Mouse (Mus musculus): Measurements from ENCODE around the gene Thy1.
A peak's percentile ranks its signal among the peaks of the same experiment; 100 is the strongest.

DNA sequence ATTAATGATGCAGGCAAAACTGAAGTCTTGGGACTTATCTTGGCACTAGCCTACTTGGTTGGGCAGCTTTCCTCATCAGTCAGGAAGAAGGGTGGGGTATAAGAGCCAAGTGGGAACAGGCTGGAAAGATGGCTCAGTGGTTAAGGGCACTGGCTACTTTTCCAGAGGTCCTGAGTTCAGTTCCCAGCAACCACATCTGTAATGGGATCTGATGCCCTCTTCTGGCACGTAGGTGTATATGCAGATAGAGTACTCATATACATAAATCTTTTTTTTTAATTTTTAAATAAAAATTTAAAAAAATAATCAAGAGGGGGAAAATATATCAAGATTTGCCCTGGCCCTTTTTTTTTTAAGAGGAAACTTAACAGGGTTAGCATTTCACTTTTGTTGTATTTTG lies 22.0 kb downstream of the Thy1 start:
- TF ChIP-seq EP300 (optimal IDR thresholded peaks at IDR 0.05) (no peak), CTCF (IDR thresholded peaks at IDR 0.05; ENCODE audit: low read depth) (peak; percentile 38)
